Mouse (Mus musculus) left cerebral cortex, postnatal 14 days (tissue): ENCODE results near the gene St6galnac6. TPM values are rescaled to one million over a fixed set of nuclear protein-coding genes. Genes with fewer than 3 reads are reported as not detected.

ENCODE experiments used
- DNase-seq, 2 experiments: peaks; one replicate each; pipeline ENCODE4 v3.0.0; 2021 to 2022; ENCODE audit warnings: low spot score in 2 of 2, mixed read lengths in 1 of 2
- intact Hi-C: fragments of 180-260 bp; cut with DNase I; formaldehyde crosslinking; loops from one replicate; pipeline ENCODE4 v1.15.1; 2025
- total RNA-seq, 2 experiments: library from RNA; stranded (reverse); gene quantifications; 2 replicates each; pipeline ENCODE4 v1.2.3; 2021

Gene St6galnac6
- total RNA-seq, 2 experiments from 2014 or later: 110 to 114 TPM

- intact Hi-C loops: loop anchor here (5.0 kb wide), 1 partner anchor 41 kb away; the partner anchor contains the start of gene Ak1
- peak; percentile 83 to 87 for DNase-seq
Observed at GRCm38 (mm10) chr2:32581450-32582095, 17.9 kb upstream of the St6galnac6 start.

DNA sequence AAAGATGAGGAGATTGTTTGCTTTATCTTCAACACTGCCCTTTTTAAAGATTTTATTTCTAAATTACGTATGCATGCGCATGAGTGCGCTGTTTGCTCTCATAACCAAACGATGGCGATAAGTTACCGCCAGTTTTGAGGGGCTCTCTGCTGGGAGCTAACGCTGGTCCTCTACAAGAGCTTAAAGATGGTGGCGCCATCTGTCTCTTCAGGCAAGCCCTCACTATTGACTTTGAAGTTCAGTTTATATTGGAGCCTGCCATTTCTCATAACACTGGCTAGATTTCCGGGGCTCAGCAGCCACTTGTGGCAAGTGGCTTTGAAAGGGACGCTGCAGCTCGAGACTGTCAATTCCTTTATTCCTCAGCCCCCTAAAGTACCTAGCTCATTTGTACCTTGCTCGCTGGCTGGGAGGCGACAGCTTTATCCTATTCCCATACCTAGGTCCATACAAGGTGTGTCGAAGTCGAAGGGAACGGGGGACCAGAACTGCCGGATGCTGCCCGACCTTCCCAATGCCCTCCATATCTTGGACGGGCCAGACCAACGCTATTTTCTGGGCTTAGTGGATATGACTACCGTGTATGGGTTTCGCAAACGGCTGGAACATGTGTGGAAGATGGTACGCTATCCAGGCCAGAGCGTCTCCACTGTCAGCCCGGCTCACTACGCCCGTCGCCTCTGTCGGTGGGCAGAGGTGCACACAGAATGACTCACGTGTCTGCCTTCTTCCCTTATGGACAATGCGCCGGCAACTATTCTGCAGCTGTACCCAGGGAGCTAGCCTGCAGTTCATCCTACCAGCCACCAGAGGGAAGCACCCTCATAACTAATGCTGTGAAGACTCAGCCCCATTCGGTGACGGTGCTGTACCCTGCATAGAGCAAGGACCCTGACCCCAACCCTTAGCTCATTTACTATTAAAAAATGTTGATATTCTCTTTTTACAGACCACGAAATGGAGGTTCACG is 16.4 kb upstream of the St6galnac6 start:
- intact Hi-C loops: loop anchor here (5.0 kb wide), 1 partner anchor 39 kb away; the partner anchor contains the start of gene Ak1
- DNase-seq: peak; percentile 91 to 94

- no peak for DNase-seq
- intact Hi-C loops: no loop called here
Observed at GRCm38 (mm10) chr2:32585149-32585714, 14.3 kb upstream of the St6galnac6 start.

GRCm38 (mm10) chr2:32586871-32587351 is 12.6 kb upstream of the St6galnac6 start, which contains the start of gene St6galnac4:
TSS of gene St6galnac4 (plus strand) at chr2:32587095.
- intact Hi-C loops: loop anchor here (2.0 kb wide), 1 partner anchor 16 kb away; no protein-coding TSS in a partner anchor

DNA sequence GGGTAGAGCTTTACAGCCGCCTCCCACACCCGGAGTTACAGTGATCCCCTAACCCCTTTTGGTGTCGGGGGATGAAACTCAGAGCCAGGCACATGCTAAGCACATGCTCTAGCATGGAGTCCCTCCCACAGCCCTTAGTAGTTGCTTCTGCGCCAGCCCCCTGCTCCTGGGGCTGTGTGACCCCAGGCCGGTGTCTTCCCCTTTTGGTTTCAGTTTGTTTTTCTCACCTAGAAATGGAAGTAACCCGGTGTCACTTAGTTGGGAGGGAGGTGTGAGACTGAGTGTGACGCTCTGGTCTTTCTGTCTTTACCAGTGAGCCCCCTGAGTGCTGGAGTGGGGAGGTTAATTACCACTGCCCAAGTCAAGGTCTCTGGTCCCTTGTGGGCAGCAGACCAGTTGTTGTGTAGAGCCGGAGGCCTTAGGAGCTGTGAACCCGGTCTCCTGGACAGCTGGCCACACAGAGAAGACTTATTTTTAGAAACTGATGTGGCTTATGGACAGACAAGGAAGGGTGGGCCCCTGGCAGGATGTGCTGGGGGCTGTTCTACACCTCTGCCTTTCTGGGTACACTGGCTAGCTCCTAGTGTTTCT is 11.7 kb upstream of the St6galnac6 start:
- peak in 1 of 2 experiments; percentile 28 for DNase-seq
- intact Hi-C loops: loop anchor here (2.0 kb wide), 1 partner anchor 15 kb away; no protein-coding TSS in a partner anchor

More at GRCm38 (mm10) chr2:32586871-32587351, 12.6 kb upstream of the St6galnac6 start, which contains the start of gene St6galnac4:
- peak; percentile 91 for DNase-seq

DNA sequence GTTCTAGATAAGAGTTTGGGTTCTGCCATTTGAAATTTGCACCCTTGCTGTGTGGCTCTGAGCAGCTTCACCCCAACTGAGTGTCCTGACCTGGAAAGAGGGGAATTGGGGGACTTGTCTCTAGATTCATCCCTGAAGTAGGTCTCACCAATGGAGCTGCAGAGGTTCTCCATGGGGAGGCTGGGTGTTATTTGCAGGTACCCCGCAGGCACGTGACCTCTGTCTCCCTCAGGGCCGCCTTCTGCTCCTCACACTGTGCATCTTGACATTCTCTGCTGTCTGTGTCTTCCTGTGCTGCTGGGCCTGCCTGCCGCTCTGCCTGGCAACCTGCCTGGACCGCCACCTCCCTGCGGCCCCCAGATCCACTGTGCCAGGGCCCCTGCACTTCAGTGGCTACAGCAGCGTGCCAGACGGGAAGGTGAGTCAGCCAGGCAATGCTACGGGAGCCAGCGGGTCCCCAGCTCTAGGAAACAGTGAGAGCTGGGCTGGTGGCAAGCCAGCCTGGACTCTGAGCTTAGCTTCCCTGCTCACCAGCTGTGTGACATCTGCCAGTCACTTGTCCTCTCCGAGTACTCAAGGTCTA is 10.2 kb upstream of the St6galnac6 start:
- peak in 1 of 2 experiments; percentile 26 for DNase-seq
- intact Hi-C loops: no loop called here

GRCm38 (mm10) chr2:32590224-32590623 is 9.3 kb upstream of the St6galnac6 start:
- no peak for DNase-seq
- intact Hi-C loops: no loop called here

- no peak for DNase-seq
- intact Hi-C loops: no loop called here
Observed at GRCm38 (mm10) chr2:32591249-32591648, 8.3 kb upstream of the St6galnac6 start.

GRCm38 (mm10) chr2:32596725-32597124 is 2.8 kb upstream of the St6galnac6 start:
- intact Hi-C loops: no loop called here
- DNase-seq: no peak

GRCm38 (mm10) chr2:32597248-32597647 is 2.3 kb upstream of the St6galnac6 start:
- DNase-seq: no peak
- intact Hi-C loops: no loop called here

DNA sequence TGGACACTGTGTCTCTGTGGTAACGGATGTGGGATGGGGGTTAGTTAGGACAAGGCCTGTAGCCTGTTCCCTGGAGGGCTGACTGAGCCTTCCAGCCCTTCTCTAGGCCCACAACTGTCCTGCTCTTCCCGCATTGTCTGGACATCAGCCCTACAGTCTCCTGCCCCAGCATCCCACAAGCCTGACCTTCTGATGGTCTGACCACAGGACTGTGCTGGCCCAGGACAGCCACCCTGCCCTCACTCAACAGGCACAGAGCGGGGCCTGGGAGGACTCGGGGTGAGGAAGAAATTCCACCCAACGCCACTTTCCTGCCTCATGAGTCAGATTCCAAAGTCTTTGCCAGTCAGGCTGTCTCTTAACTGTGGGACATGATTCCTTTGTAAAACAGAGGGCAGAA is 1.8 kb upstream of the St6galnac6 start:
- intact Hi-C loops: no loop called here
- DNase-seq: no peak

DNA sequence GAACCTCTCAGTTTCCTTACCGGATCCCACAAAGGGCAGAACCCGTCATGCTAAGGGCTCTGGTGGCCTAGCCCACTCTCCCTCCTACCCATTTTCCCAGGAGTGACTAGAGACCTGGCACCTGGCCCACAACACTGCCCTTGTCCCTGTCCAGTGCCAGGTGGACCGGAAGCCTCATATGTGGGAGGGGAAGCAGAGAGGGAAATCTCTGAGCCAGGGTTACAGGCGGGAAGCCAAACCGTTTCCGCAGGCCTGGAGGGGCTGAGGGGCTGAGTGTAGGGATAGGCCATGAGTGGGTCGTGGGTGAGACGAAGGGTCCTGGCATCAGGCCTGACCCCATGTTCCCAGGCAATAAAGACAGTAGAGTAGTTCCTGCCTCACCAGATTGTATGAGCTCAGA is 1.0 kb upstream of the St6galnac6 start:
- intact Hi-C loops: no loop called here
- DNase-seq: no peak

DNA sequence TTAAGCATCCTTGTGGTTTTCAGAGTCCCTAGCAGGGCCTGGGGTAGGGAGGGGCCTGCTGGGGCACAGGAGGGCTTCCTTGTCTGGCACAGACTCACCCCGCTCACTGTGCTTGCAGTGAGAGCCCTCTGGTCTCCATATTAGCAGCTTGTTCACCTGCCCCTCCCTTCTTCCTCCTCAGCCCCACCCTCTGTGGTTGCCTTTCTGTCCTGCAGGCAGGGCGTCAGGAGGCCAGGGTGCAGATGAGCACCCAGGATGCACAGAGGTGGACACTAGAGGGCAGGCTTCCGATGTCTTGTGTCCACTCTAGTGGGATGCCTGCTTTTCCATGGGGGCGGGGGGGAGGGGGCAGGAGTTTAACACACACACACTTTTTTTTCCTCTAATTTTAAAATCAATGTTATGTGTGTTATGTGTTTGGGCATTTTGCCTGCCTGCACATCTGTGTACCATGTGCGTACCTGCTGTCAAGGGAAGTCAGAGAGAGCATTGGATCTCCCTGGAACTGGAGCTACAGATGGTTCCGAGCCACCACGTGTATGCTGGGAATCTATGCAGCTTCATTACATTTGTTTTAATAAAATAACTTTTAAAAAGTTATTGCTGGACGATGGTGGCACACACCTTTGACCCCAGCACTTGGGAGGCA is 2.0 kb downstream of the St6galnac6 start:
- intact Hi-C loops: loop anchor here (2.0 kb wide), 1 partner anchor 15 kb away; the partner anchor contains the start of gene St6galnac4
- no peak for DNase-seq

- intact Hi-C loops: loop anchor here (2.0 kb wide), 1 partner anchor 16 kb away; the partner anchor contains the start of gene St6galnac4
- DNase-seq: peak; percentile 93 to 94
Observed at GRCm38 (mm10) chr2:32602600-32603054, 3.1 kb downstream of the St6galnac6 start.

- DNase-seq: no peak
- intact Hi-C loops: no loop called here
Observed at GRCm38 (mm10) chr2:32604631-32605030, 5.1 kb downstream of the St6galnac6 start.

GRCm38 (mm10) chr2:32606161-32607142 is 6.9 kb downstream of the St6galnac6 start:
- intact Hi-C loops: no loop called here

More at GRCm38 (mm10) chr2:32606161-32607142, 6.9 kb downstream of the St6galnac6 start:
- DNase-seq: peak; percentile 83 to 88
